Mouse (Mus musculus) hindbrain, embryonic 16.5 days (tissue): ENCODE results near the gene Pde7b. TPM values are rescaled to one million over a fixed set of nuclear protein-coding genes. Genes with fewer than 3 reads are reported as not detected.

ENCODE experiments used
- ATAC-seq: fragments of 200-750 bp; cut with Nextera tagmentation; 2 replicates; pipeline ENCODE4 v1.8.0; 2017; ENCODE audit warnings: moderate TSS enrichment, moderate library complexity
- H3K27ac ChIP-seq: fragments of 300-500 bp; sonication (generic); 2 replicates; pipeline ENCODE4 v1.5.1; 2014; ENCODE audit warnings: low read depth, mild to moderate bottlenecking, control low read depth, low read length, moderate library complexity
- H3K27me3 ChIP-seq: fragments of 300-500 bp; sonication (generic); replicated peaks from 2 replicates; pipeline ENCODE4 v1.6.1; 2014; ENCODE audit warnings: low read length; ENCODE audit not compliant: control insufficient read depth, insufficient read depth
- H3K36me3 ChIP-seq: fragments of 300-500 bp; sonication (generic); 2 replicates; pipeline ENCODE4 v1.6.1; 2014; ENCODE audit warnings: mild to moderate bottlenecking, low read length, moderate library complexity, mixed read lengths; ENCODE audit not compliant: control insufficient read depth, insufficient read depth
- H3K4me1 ChIP-seq: fragments of 300-500 bp; sonication (generic); 2 replicates; pipeline ENCODE4 v1.6.1; 2014; ENCODE audit warnings: low read depth, low read length; ENCODE audit not compliant: control insufficient read depth, insufficient read depth
- H3K4me2 ChIP-seq: fragments of 300-500 bp; sonication (generic); 2 replicates; pipeline ENCODE4 v1.6.1; 2014; ENCODE audit warnings: mild to moderate bottlenecking, low read length, control low read depth, moderate library complexity
- H3K4me3 ChIP-seq: fragments of 300-500 bp; sonication (generic); 2 replicates; pipeline ENCODE4 v1.5.1; 2014; ENCODE audit warnings: mild to moderate bottlenecking, low read length, control low read depth, moderate library complexity
- H3K9ac ChIP-seq: fragments of 300-500 bp; sonication (generic); 2 replicates; pipeline ENCODE4 v1.6.1; 2014; ENCODE audit warnings: low read depth, mild to moderate bottlenecking, control low read depth, low read length, moderate library complexity
- H3K9me3 ChIP-seq: fragments of 300-500 bp; sonication (generic); 2 replicates; pipeline ENCODE4 v1.6.1; 2014; ENCODE audit warnings: mild to moderate bottlenecking, low read length, moderate library complexity; ENCODE audit not compliant: control insufficient read depth
- WGBS: fragments of 180-500 bp; shearing (Covaris S2); extraction: QIAGEN DNeasy Blood & Tissue Kit; methylation state at CpG from one replicate; pipeline ENCODE4 v1.1.7; 2014; 5-methylcytosine and 5-hydroxymethylcytosine counted together
- polyA plus RNA-seq: library from polyadenylated mRNA; unstranded; fragments of >200 nt; fragmentation: Nextera tagmentation; extraction: Ambion mirVana; gene quantifications from 2 replicates; pipeline ENCODE4 v1.2.1, GENCODE M21; 2015

Gene Pde7b
- polyA plus RNA-seq, 1 experiment from 2014 or later: 2.8 TPM

DNA sequence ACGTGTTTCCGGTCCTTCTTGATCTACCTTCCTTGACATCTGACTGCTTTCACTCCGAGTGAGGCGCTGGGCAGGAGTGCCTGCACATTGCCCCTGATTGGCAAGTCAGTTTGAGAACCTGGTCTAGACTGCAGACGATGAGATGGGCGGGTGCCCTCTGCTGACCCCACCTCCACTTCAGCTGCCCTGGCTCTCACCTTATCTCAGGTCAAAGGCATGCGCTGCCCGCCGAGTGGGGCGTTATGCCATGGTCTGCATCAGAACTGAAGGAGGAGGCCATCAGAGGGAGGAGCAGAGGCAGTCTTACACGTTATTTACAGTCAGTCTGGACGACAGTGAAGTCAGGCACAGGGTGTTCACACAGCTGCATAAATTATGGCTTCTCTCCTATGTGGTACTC, 293.5 kb downstream of the Pde7b start:
- ATAC-seq: no peak
- Histone ChIP-seq H3K27ac (no peak overlapping the region), H3K9me3 (no peaks in the 10 kb centered on the region), H3K4me3 (no peak overlapping the region), H3K4me1 (no peaks in the 10 kb centered on the region), H3K9ac (no peak overlapping the region), H3K27me3 (no peaks in the 10 kb centered on the region), H3K36me3 (no peaks in the 10 kb centered on the region), H3K4me2 (no peak overlapping the region)
- WGBS: 79% methylated on average over 12 of the region's 12 CpGs

DNA sequence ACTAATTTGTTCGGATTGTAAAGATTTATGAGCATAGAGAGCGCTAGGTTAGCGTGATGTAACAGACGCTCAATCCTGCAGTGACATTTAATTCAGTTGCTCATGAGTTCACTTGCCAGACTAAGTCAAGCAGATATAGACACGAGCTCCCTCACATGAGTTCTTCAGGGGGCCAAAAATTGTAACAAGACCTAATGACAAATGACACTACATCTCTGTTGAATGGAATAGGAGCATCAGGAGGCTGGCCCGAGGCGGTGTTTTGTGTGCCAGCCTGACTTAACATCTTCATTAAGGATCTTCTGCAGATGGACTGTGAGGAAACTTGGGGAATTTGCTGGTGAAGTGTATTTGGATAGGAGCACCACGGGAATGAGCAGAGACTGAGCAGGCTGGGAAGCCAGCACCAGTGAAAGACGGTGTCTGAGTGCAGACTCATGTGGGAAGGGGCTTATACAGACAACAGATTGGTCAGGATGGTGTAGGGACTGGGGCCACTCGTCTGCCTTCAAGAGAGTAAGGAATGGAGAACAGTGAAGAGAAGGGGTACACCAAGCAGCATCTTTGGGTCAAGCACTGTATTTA, 303.5 kb downstream of the Pde7b start:
- H3K36me3 ChIP-seq: no peaks in the 10 kb centered on the region
- 69% methylated on average over 10 of the region's 10 CpGs for WGBS
- ATAC-seq: no peak
- H3K9ac ChIP-seq: no peak overlapping the region
- H3K27ac ChIP-seq: no peak overlapping the region
- no peak overlapping the region for H3K4me3 ChIP-seq
- no peak overlapping the region for H3K4me2 ChIP-seq
- no peaks in the 10 kb centered on the region for H3K4me1 ChIP-seq
- H3K9me3 ChIP-seq: no peaks in the 10 kb centered on the region
- no peaks in the 10 kb centered on the region for H3K27me3 ChIP-seq

GRCm38 (mm10) chr10:20420296-20420695, 304.6 kb downstream of the Pde7b start:
- Histone ChIP-seq H3K4me3 (no peak overlapping the region), H3K36me3 (no peaks in the 10 kb centered on the region), H3K4me1 (no peaks in the 10 kb centered on the region), H3K9ac (no peak overlapping the region), H3K4me2 (no peak overlapping the region), H3K27me3 (no peaks in the 10 kb centered on the region), H3K27ac (no peak overlapping the region), H3K9me3 (no peaks in the 10 kb centered on the region)
- 77% methylated on average over 7 of the region's 7 CpGs for WGBS
- ATAC-seq: no peak

DNA sequence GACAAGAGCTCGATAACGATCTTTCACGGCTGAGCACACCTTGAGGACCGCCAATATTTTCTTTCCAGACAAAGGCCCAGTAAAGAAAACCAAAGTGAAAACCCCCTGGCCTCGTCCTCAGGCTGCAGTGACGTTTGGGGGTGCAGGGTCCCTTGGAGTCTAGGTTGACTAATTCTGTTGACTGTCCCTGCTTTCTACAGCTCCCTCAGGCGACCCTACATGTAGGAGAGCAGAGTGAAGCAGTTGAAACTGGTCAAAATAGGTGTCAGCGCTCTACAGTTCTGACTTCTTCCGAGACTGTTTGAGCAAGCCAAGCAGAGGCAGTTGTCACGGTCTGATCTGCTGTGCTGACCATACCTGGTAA, 306.0 kb downstream of the Pde7b start:
- H3K4me2 ChIP-seq: no peak overlapping the region
- 83% methylated on average over 10 of the region's 10 CpGs for WGBS
- no peaks in the 10 kb centered on the region for H3K27me3 ChIP-seq
- H3K9me3 ChIP-seq: no peaks in the 10 kb centered on the region
- H3K4me1 ChIP-seq: no peaks in the 10 kb centered on the region
- no peak overlapping the region for H3K27ac ChIP-seq
- no peak for ATAC-seq
- H3K36me3 ChIP-seq: no peaks in the 10 kb centered on the region
- no peak overlapping the region for H3K9ac ChIP-seq
- no peak overlapping the region for H3K4me3 ChIP-seq

DNA sequence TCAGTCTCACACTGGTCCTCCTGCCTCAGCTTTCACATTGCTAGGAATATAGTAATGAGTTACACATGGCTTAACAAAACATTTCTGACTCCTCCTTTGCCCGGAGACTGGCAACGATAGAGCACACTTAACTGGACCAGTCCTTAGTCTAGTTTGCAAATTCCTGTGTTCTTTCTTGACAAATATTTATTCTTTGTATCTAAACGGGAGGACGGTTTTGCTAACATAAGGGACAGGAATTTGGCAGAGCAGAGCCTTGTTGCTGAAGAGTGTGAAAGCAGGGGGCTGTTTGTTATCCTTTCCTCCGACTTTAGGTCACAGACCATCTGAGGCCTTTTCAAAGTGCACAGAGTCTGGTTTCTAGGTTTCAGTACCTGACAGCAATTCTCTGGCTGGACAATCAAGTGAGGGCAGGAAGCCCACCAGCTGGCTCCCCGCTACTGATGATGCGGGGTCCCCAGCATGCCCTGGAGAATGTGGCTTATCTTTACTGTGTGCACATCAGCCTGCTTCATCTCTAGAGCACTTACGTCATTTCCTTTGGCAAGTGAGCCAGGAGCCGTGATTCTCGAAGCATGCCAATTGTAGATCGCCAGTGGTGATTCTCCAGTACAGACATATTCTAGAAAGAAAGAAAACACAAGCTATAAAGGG, 306.5 kb downstream of the Pde7b start:
- 73% methylated on average over 11 of the region's 11 CpGs for WGBS
- H3K36me3 ChIP-seq: no peaks in the 10 kb centered on the region
- no peak overlapping the region for H3K4me3 ChIP-seq
- H3K27ac ChIP-seq: no peak overlapping the region
- no peak overlapping the region for H3K9ac ChIP-seq
- ATAC-seq: no peak
- no peaks in the 10 kb centered on the region for H3K4me1 ChIP-seq
- H3K4me2 ChIP-seq: no peak overlapping the region
- H3K9me3 ChIP-seq: no peaks in the 10 kb centered on the region
- no peaks in the 10 kb centered on the region for H3K27me3 ChIP-seq

- Histone ChIP-seq H3K27ac (no peak overlapping the region), H3K9ac (no peak overlapping the region), H3K9me3 (peaks cover 4% of the 10 kb centered on the region; the same call in 1 of the 2 replicates), H3K27me3 (no peaks in the 10 kb centered on the region), H3K4me2 (no peak overlapping the region), H3K36me3 (peaks cover 4% of the 10 kb centered on the region; the same call in 1 of the 2 replicates), H3K4me1 (no peaks in the 10 kb centered on the region), H3K4me3 (no peak overlapping the region)
- WGBS: 89% methylated on average over 10 of the region's 10 CpGs
- ATAC-seq: no peak
Measured at GRCm38 (mm10) chr10:20409181-20409580, 315.7 kb downstream of the Pde7b start.

DNA sequence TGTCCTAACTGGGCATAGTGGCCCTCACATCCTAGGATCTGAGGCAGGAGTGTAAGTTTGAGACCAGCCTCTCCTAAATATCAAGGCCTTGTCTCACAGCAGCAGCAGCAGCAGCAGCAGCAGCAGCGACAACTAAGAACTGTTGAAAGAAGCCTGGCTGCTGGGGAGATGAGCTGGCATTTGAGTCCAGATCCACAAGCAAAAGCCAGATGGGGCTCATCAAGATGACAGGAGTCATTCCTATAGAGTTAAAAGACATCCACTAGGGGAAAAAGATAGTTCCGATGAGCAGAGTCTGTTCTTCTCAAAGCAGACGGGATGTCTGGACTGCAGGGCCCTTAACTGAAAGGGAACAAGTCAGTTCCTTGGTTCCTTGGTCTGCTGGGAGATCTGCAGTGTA, 316.5 kb downstream of the Pde7b start:
- ATAC-seq: no peak
- Histone ChIP-seq H3K4me1 (no peaks in the 10 kb centered on the region), H3K4me2 (no peak overlapping the region), H3K27ac (no peak overlapping the region), H3K4me3 (no peak overlapping the region), H3K9me3 (peaks cover 4% of the 10 kb centered on the region; the same call in 1 of the 2 replicates), H3K27me3 (no peaks in the 10 kb centered on the region), H3K9ac (no peak overlapping the region), H3K36me3 (peaks cover 4% of the 10 kb centered on the region; the same call in 1 of the 2 replicates)
- 80% methylated on average over 3 of the region's 3 CpGs for WGBS

- Histone ChIP-seq H3K27me3 (no peaks in the 10 kb centered on the region), H3K9me3 (no peaks in the 10 kb centered on the region), H3K4me2 (no peak overlapping the region), H3K36me3 (no peaks in the 10 kb centered on the region), H3K4me1 (no peaks in the 10 kb centered on the region), H3K27ac (no peak overlapping the region), H3K4me3 (no peak overlapping the region), H3K9ac (no peak overlapping the region)
- peak; percentile 90 for ATAC-seq
- 88% methylated on average over 2 of the region's 2 CpGs for WGBS
Measured at GRCm38 (mm10) chr10:20405471-20405870, 319.4 kb downstream of the Pde7b start.

GRCm38 (mm10) chr10:20402941-20403340, 321.9 kb downstream of the Pde7b start:
- H3K36me3 ChIP-seq: no peaks in the 10 kb centered on the region
- no peaks in the 10 kb centered on the region for H3K27me3 ChIP-seq
- no peak overlapping the region for H3K4me2 ChIP-seq
- H3K9ac ChIP-seq: no peak overlapping the region
- no peak for ATAC-seq
- H3K4me1 ChIP-seq: no peaks in the 10 kb centered on the region
- H3K4me3 ChIP-seq: no peak overlapping the region
- H3K27ac ChIP-seq: no peak overlapping the region
- no peaks in the 10 kb centered on the region for H3K9me3 ChIP-seq
- 90% methylated on average over 5 of the region's 5 CpGs for WGBS
